Mouse (Mus musculus): ENCODE measurements around the gene Mafg.

DNA sequence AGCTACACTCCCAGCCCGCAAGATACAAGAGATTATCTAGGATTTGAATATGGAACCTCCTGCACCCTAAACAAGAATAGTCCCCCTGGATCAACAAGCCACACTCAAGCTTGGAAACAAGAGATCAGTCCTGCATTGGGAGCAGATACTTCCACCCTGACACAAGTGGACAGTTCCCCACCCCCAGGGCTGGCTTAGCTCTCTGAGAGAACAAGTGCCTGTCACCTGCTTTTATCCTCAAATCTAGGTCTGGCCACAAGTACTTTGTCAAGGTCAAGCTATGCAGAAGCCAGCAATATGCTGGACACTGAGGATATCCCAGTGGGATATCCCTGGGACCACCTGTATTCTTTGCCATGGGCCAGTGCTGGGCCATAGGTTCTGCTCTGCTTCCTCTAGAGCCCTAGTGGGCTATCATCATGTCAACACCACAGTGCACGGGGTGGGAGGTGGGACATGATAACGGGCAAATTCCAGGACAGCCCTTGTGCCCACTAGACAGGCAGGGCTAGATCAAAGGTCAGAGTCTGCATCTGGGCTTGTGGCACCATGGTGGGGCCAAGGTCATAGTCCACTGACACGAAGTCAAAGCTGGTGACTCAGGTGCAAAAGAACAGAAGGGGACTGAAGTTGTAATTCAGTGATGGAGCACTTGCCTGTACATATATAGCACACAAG, 16.6 kb downstream of the Mafg start:
- TF ChIP-seq CTCF (conservative IDR thresholded peaks at IDR 0.05; ENCODE audit: low read length) (no peak), NANOG (IDR thresholded peaks at IDR 0.05; ENCODE audit: borderline replicate concordance, low read length) (no peak), POU5F1 (IDR thresholded peaks at IDR 0.05; ENCODE audit: borderline replicate concordance, low read length) (no peak)

Measured in E14TG2a.4 (cell line).